Comparison of ENCODE assay signal across 12 mouse cellular contexts in genomic region chr2:26484169-26484568, GRCm38 (mm10). TPM values are rescaled to one million over a fixed set of nuclear protein-coding genes. Genes with fewer than 3 reads are reported as not detected.
DNase-seq lines count a peak whose midpoint lies in the region; ATAC-seq and TF ChIP-seq lines count a peak whose summit lies in the region.
"Had no signal": no experiment of that assay in that cellular context is flagged by ENCODE, and none has a peak within 500 bp of the region (broad histone marks: within the 10 kb centered on the region; RNA-seq: fewer than 3 reads in every experiment).

No protein-coding gene starts in this region.

- H3K27ac ChIP-seq in kidney, embryonic 16.5 days (ENCODE audit: low read length) = peak overlapping the region; percentile 91
- H3K27ac ChIP-seq in forebrain, embryonic 12.5 days = peak overlapping the region; percentile 99
- peak overlapping the region; percentile 73; the same call in 1 of the 2 replicates for H3K27ac ChIP-seq in liver, embryonic 16.5 days (ENCODE audit: low read length)
- H3K27ac ChIP-seq: limb, embryonic 12.5 days had no signal

- H3K9me3 ChIP-seq in kidney, embryonic 16.5 days (ENCODE audit: low read length) = no peaks in the 10 kb centered on the region
- no peaks in the 10 kb centered on the region for H3K9me3 ChIP-seq in G1E (replicated peaks)
- H3K9me3 ChIP-seq in forebrain, embryonic 12.5 days = no peaks in the 10 kb centered on the region
- H3K9me3 ChIP-seq in liver, embryonic 16.5 days (replicated peaks; ENCODE audit: control insufficient read depth, low read length) = no peaks in the 10 kb centered on the region
- H3K9me3 ChIP-seq: limb, embryonic 12.5 days had no signal

- WGBS in kidney, embryonic 16.5 days = 87% methylated on average over 10 of the region's 10 CpGs
- 85% methylated on average over 10 of the region's 10 CpGs for WGBS in forebrain, embryonic 12.5 days
- WGBS in liver, embryonic 16.5 days (ENCODE audit: insufficient replicate concordance) = 66% methylated on average over 10 of the region's 10 CpGs

- H3K36me3 ChIP-seq in kidney, embryonic 16.5 days (ENCODE audit: insufficient read depth, low read length) = peaks cover 53% of the 10 kb centered on the region
- no peaks in the 10 kb centered on the region for H3K36me3 ChIP-seq in G1E (replicated peaks)
- peaks cover 61% of the 10 kb centered on the region for H3K36me3 ChIP-seq in forebrain, embryonic 12.5 days (replicated peaks)
- peaks cover 5% of the 10 kb centered on the region; the same call in 1 of the 2 replicates for H3K36me3 ChIP-seq in liver, embryonic 16.5 days (ENCODE audit: control insufficient read depth, insufficient read depth)

- no peak for ATAC-seq in kidney, embryonic 16.5 days (ENCODE audit: low FRiP score, low TSS enrichment)
- no peak for ATAC-seq in G1E (ENCODE audit: extremely low read depth, insufficient number of reproducible peaks, low FRiP score, poor library complexity, severe bottlenecking)
- no peak for ATAC-seq in forebrain, embryonic 12.5 days (ENCODE audit: low FRiP score)
- no peak for ATAC-seq in liver, embryonic 16.5 days (ENCODE audit: low read depth)
- no peak for ATAC-seq in frontal cortex, adult (ENCODE audit: low TSS enrichment)

- H3K9ac ChIP-seq in kidney, embryonic 16.5 days (replicated peaks; ENCODE audit: low read length) = no peak overlapping the region
- peak overlapping the region; percentile 40 for H3K9ac ChIP-seq in forebrain, embryonic 12.5 days
- no peak overlapping the region for H3K9ac ChIP-seq in liver, embryonic 16.5 days (ENCODE audit: low read depth, low read length)
- H3K9ac ChIP-seq: limb, embryonic 12.5 days had no signal

- H3K4me2 ChIP-seq in kidney, embryonic 16.5 days (replicated peaks; ENCODE audit: low read depth, low read length) = no peak overlapping the region
- H3K4me2 ChIP-seq in forebrain, embryonic 12.5 days = 0 out of 2 replicates have a peak overlapping the region, but pooled peaks have one; percentile 46
- no peak overlapping the region for H3K4me2 ChIP-seq in liver, embryonic 16.5 days (ENCODE audit: low read depth, low read length)
- H3K4me2 ChIP-seq: limb, embryonic 12.5 days had no signal

- DNase-seq in kidney, postnatal 4 days = no peak
- no peak for DNase-seq in G1E (ENCODE audit: low spot score)
- no peak for DNase-seq in ovary, postnatal 36 days (ENCODE audit: low spot score)
- DNase-seq in cerebellum, adult 11 months = no peak
- DNase-seq: cerebellum, adult 18-20 months; kidney, postnatal 14 days; right cerebral cortex, postnatal 14 days had no signal

- no peak for TF ChIP-seq CTCF in G1E (IDR thresholded peaks at IDR 0.05; ENCODE audit: low read depth, low read length)

- no peaks in the 10 kb centered on the region for H3K27me3 ChIP-seq in kidney, embryonic 16.5 days (ENCODE audit: insufficient read depth, low read length)
- peaks cover 34% of the 10 kb centered on the region for H3K27me3 ChIP-seq in G1E (ENCODE audit: insufficient read depth, low read length)
- no peaks in the 10 kb centered on the region for H3K27me3 ChIP-seq in forebrain, embryonic 12.5 days
- no peaks in the 10 kb centered on the region for H3K27me3 ChIP-seq in liver, embryonic 16.5 days (ENCODE audit: control insufficient read depth, insufficient read depth, low read depth, low read length)
- H3K27me3 ChIP-seq: limb, embryonic 12.5 days had no signal

- H3K4me3 ChIP-seq in kidney, embryonic 16.5 days (ENCODE audit: low read length) = no peak overlapping the region
- H3K4me3 ChIP-seq in G1E (ENCODE audit: low read depth, low read length) = peak overlapping the region; percentile 18; the same call in 1 of the 2 replicates
- no peak overlapping the region for H3K4me3 ChIP-seq in forebrain, embryonic 12.5 days (replicated peaks)
- no peak overlapping the region for H3K4me3 ChIP-seq in liver, embryonic 16.5 days (ENCODE audit: low read depth, low read length)
- H3K4me3 ChIP-seq: limb, embryonic 12.5 days had no signal

- peaks cover 84% of the 10 kb centered on the region for H3K4me1 ChIP-seq in kidney, embryonic 16.5 days (ENCODE audit: insufficient read depth, low read length)
- H3K4me1 ChIP-seq in G1E (ENCODE audit: insufficient read depth, low read depth, low read length) = peaks cover 18% of the 10 kb centered on the region
- peaks cover 82% of the 10 kb centered on the region for H3K4me1 ChIP-seq in forebrain, embryonic 12.5 days
- H3K4me1 ChIP-seq in liver, embryonic 16.5 days (ENCODE audit: control insufficient read depth, low read depth, low read length) = peaks cover 44% of the 10 kb centered on the region

RNA-seq across cellular contexts. Expression of gene Notch1, which starts 32.3 kb away (rescaled TPM):
- 23.7 and 27.0 TPM in 2 replicates for polyA plus RNA-seq in kidney, embryonic 16.5 days (2015; fragmentation: Nextera tagmentation; extraction: Ambion mirVana)
- not detected in 2 replicates for total RNA-seq in G1E (2014; fragmentation: Nextera tagmentation)
- total RNA-seq in G1E (2017) = 0.06 and 0.71 TPM in 2 replicates
- polyA plus RNA-seq in G1E (2012) = 0.02 and 0.06 TPM in 2 replicates
- 49.5 and 61.8 TPM in 2 replicates for polyA plus RNA-seq in forebrain, embryonic 12.5 days (2016; fragmentation: Nextera tagmentation; extraction: Ambion mirVana)
- 2.8 and 3.1 TPM in 2 replicates for polyA plus RNA-seq in liver, embryonic 16.5 days (2015; fragmentation: Nextera tagmentation; extraction: Ambion mirVana)

RNA-seq across cellular contexts. Expression of gene Sec16a, which starts 39.2 kb away (rescaled TPM):
- 27.6 and 28.6 TPM in 2 replicates for polyA plus RNA-seq in kidney, embryonic 16.5 days (2015; fragmentation: Nextera tagmentation; extraction: Ambion mirVana)
- total RNA-seq in G1E (2014; fragmentation: Nextera tagmentation) (74.0 and 83.5 TPM in 2 replicates), G1E (2017) (31.9 and 34.4 TPM in 2 replicates)
- 24.8 and 37.8 TPM in 2 replicates for polyA plus RNA-seq in G1E (2012)
- polyA plus RNA-seq in forebrain, embryonic 12.5 days (2016; fragmentation: Nextera tagmentation; extraction: Ambion mirVana) = 30.0 and 33.9 TPM in 2 replicates
- 9.3 and 12.4 TPM in 2 replicates for polyA plus RNA-seq in liver, embryonic 16.5 days (2015; fragmentation: Nextera tagmentation; extraction: Ambion mirVana)
